Mouse (Mus musculus): ENCODE results near the gene Six5.

The Six5 gene

GRCm38 (mm10) chr7:19094471-19094825 is at the start of gene Six5:
Gene Six5 (plus strand): TSS chr7:19094594.
- no peak for TF ChIP-seq GATA4 (IDR thresholded peaks at IDR 0.05; ENCODE audit: insufficient replicate concordance, low read length)

GRCm38 (mm10) chr7:19044616-19045015 is 49.8 kb upstream of the Six5 start:
- TF ChIP-seq GATA4 (IDR thresholded peaks at IDR 0.05; ENCODE audit: insufficient replicate concordance, low read length): no peak

GRCm38 (mm10) chr7:19046286-19047069 is 47.9 kb upstream of the Six5 start:
- no peak for TF ChIP-seq GATA4 (IDR thresholded peaks at IDR 0.05; ENCODE audit: insufficient replicate concordance, low read length)

GRCm38 (mm10) chr7:19048006-19048527 is 46.3 kb upstream of the Six5 start:
- TF ChIP-seq GATA4 (IDR thresholded peaks at IDR 0.05; ENCODE audit: insufficient replicate concordance, low read length): no peak

GRCm38 (mm10) chr7:19049252-19049651 is 45.1 kb upstream of the Six5 start:
- no peak for TF ChIP-seq GATA4 (IDR thresholded peaks at IDR 0.05; ENCODE audit: insufficient replicate concordance, low read length)

GRCm38 (mm10) chr7:19050172-19050571 is 44.2 kb upstream of the Six5 start:
- no peak for TF ChIP-seq GATA4 (IDR thresholded peaks at IDR 0.05; ENCODE audit: insufficient replicate concordance, low read length)

GRCm38 (mm10) chr7:19051161-19051560 is 43.2 kb upstream of the Six5 start:
- TF ChIP-seq GATA4 (IDR thresholded peaks at IDR 0.05; ENCODE audit: insufficient replicate concordance, low read length): no peak

GRCm38 (mm10) chr7:19052345-19053135 is 41.9 kb upstream of the Six5 start:
- TF ChIP-seq GATA4 (IDR thresholded peaks at IDR 0.05; ENCODE audit: insufficient replicate concordance, low read length): no peak

GRCm38 (mm10) chr7:19053136-19053532 is 41.3 kb upstream of the Six5 start:
- TF ChIP-seq GATA4 (IDR thresholded peaks at IDR 0.05; ENCODE audit: insufficient replicate concordance, low read length): no peak

- TF ChIP-seq GATA4 (IDR thresholded peaks at IDR 0.05; ENCODE audit: insufficient replicate concordance, low read length): no peak
Measured at GRCm38 (mm10) chr7:19054047-19054776, 40.2 kb upstream of the Six5 start, which contains the start of gene Rsph6a. Gene Rsph6a (plus strand): TSS chr7:19054690.

GRCm38 (mm10) chr7:19054777-19055076 is 39.7 kb upstream of the Six5 start:
- TF ChIP-seq GATA4 (IDR thresholded peaks at IDR 0.05; ENCODE audit: insufficient replicate concordance, low read length): no peak

- no peak for TF ChIP-seq GATA4 (IDR thresholded peaks at IDR 0.05; ENCODE audit: insufficient replicate concordance, low read length)
Measured at GRCm38 (mm10) chr7:19055108-19055507, 39.3 kb upstream of the Six5 start.

GRCm38 (mm10) chr7:19057405-19057804 is 37.0 kb upstream of the Six5 start:
- no peak for TF ChIP-seq GATA4 (IDR thresholded peaks at IDR 0.05; ENCODE audit: insufficient replicate concordance, low read length)

GRCm38 (mm10) chr7:19065896-19066295 is 28.5 kb upstream of the Six5 start:
- no peak for TF ChIP-seq GATA4 (IDR thresholded peaks at IDR 0.05; ENCODE audit: insufficient replicate concordance, low read length)

GRCm38 (mm10) chr7:19067063-19067462 is 27.3 kb upstream of the Six5 start:
- no peak for TF ChIP-seq GATA4 (IDR thresholded peaks at IDR 0.05; ENCODE audit: insufficient replicate concordance, low read length)

All from liver, adult (tissue).